Comparison of ENCODE assay signal across 10 mouse cellular contexts in genomic region chr10:20104271-20104931, GRCm38 (mm10). TPM values are rescaled to one million over a fixed set of nuclear protein-coding genes. Genes with fewer than 3 reads are reported as not detected.
A peak's percentile ranks its signal among the peaks of the same experiment; 100 is the strongest.
DNase-seq lines count a peak whose midpoint lies in the region; ATAC-seq and TF ChIP-seq lines count a peak whose summit lies in the region.
"Had no signal": no experiment of that assay in that cellular context is flagged by ENCODE, and none has a peak within 500 bp of the region (broad histone marks: within the 10 kb centered on the region; RNA-seq: fewer than 3 reads in every experiment).

No protein-coding gene starts in this region.

- peaks cover 24% of the 10 kb centered on the region for H3K4me1 ChIP-seq in heart, embryonic 13.5 days
- peaks cover 10% of the 10 kb centered on the region; the same call in 1 of the 2 replicates for H3K4me1 ChIP-seq in lung, embryonic 15.5 days
- H3K4me1 ChIP-seq in hindbrain, embryonic 12.5 days: no peaks in the 10 kb centered on the region
- H3K4me1 ChIP-seq: hindbrain, embryonic 15.5 days; neural tube, embryonic 13.5 days had no signal

- no peak for DNase-seq in cerebellum, postnatal 4 days (ENCODE audit: low spot score in 2 of 2)
- DNase-seq in B cell, adult 2 months: peak; percentile 24 to 31
- DNase-seq in brain, embryonic 14.5 days (ENCODE audit: low read depth): peak; percentile 21
- DNase-seq in testis, postnatal 10 days (ENCODE audit: low spot score): peak; percentile 41

- no peaks in the 10 kb centered on the region for H3K27me3 ChIP-seq in heart, embryonic 13.5 days (replicated peaks)
- H3K27me3 ChIP-seq in lung, embryonic 15.5 days: no peaks in the 10 kb centered on the region
- H3K27me3 ChIP-seq in hindbrain, embryonic 12.5 days: no peaks in the 10 kb centered on the region
- H3K27me3 ChIP-seq: hindbrain, embryonic 15.5 days; neural tube, embryonic 13.5 days had no signal

- no peak overlapping the region for H3K9ac ChIP-seq in heart, embryonic 13.5 days
- H3K9ac ChIP-seq in lung, embryonic 15.5 days: no peak overlapping the region
- no peak overlapping the region for H3K9ac ChIP-seq in hindbrain, embryonic 12.5 days
- H3K9ac ChIP-seq: hindbrain, embryonic 15.5 days; neural tube, embryonic 13.5 days had no signal

- H3K27ac ChIP-seq in heart, embryonic 13.5 days (replicated peaks): 0 out of 2 replicates have a peak overlapping the region, but pooled peaks have one; percentile 28
- H3K27ac ChIP-seq in lung, embryonic 15.5 days: no peak overlapping the region
- no peak overlapping the region for H3K27ac ChIP-seq in hindbrain, embryonic 12.5 days
- H3K27ac ChIP-seq: hindbrain, embryonic 15.5 days; neural tube, embryonic 13.5 days had no signal

- H3K9me3 ChIP-seq in heart, embryonic 13.5 days: no peaks in the 10 kb centered on the region
- H3K9me3 ChIP-seq in lung, embryonic 15.5 days: no peaks in the 10 kb centered on the region
- H3K9me3 ChIP-seq in hindbrain, embryonic 12.5 days (replicated peaks): no peaks in the 10 kb centered on the region
- H3K9me3 ChIP-seq: hindbrain, embryonic 15.5 days; neural tube, embryonic 13.5 days had no signal

- peak; percentile 94 for ATAC-seq in cerebellum, adult (ENCODE audit: insufficient number of reproducible peaks, low FRiP score, low TSS enrichment)
- ATAC-seq in heart, embryonic 13.5 days (ENCODE audit: extremely low read depth, insufficient number of reproducible peaks, low FRiP score, low TSS enrichment): peak; percentile 54
- ATAC-seq in lung, embryonic 15.5 days (ENCODE audit: borderline replicate concordance, extremely low read depth, low FRiP score, low TSS enrichment): peak; percentile 78
- no peak for ATAC-seq in hindbrain, embryonic 12.5 days (ENCODE audit: low FRiP score)

- no peak for TF ChIP-seq POLR2A in brain, embryonic 14.5 days (IDR thresholded peaks at IDR 0.05; ENCODE audit: borderline replicate concordance, extremely low read depth, insufficient read depth, insufficient read length, poor library complexity, severe bottlenecking)

- peaks cover 54% of the 10 kb centered on the region for H3K36me3 ChIP-seq in heart, embryonic 13.5 days
- no peaks in the 10 kb centered on the region for H3K36me3 ChIP-seq in lung, embryonic 15.5 days
- H3K36me3 ChIP-seq in hindbrain, embryonic 12.5 days: no peaks in the 10 kb centered on the region
- H3K36me3 ChIP-seq: hindbrain, embryonic 15.5 days; neural tube, embryonic 13.5 days had no signal

- WGBS in heart, embryonic 13.5 days: 50% methylated on average over 8 of the region's 8 CpGs
- WGBS in lung, embryonic 15.5 days: 49% methylated on average over 8 of the region's 8 CpGs
- 82% methylated on average over 8 of the region's 8 CpGs for WGBS in hindbrain, embryonic 12.5 days

- no peak overlapping the region for H3K4me3 ChIP-seq in heart, embryonic 13.5 days
- no peak overlapping the region for H3K4me3 ChIP-seq in lung, embryonic 15.5 days
- H3K4me3 ChIP-seq in hindbrain, embryonic 12.5 days: no peak overlapping the region
- H3K4me3 ChIP-seq: hindbrain, embryonic 15.5 days; neural tube, embryonic 13.5 days had no signal

- H3K4me2 ChIP-seq in heart, embryonic 13.5 days: no peak overlapping the region
- H3K4me2 ChIP-seq in lung, embryonic 15.5 days: no peak overlapping the region
- H3K4me2 ChIP-seq in hindbrain, embryonic 12.5 days (replicated peaks): no peak overlapping the region
- H3K4me2 ChIP-seq: hindbrain, embryonic 15.5 days; neural tube, embryonic 13.5 days had no signal

- TF ChIP-seq CTCF in brain, embryonic 14.5 days (IDR thresholded peaks at IDR 0.05; ENCODE audit: borderline replicate concordance, extremely low read depth, insufficient read depth, insufficient read length): no peak

RNA-seq across cellular contexts. Expression of gene Map7, which starts 43.9 kb away (rescaled TPM):
- polyA plus RNA-seq in brain, embryonic 14.5 days (2012; rRNA removed): 3.2 and 6.7 TPM in 2 replicates
- polyA plus RNA-seq in heart, embryonic 13.5 days (2015; fragmentation: Nextera tagmentation; extraction: Ambion mirVana): 5.9 and 6.6 TPM in 2 replicates
- 12.2 and 13.0 TPM in 2 replicates for polyA plus RNA-seq in lung, embryonic 15.5 days (2015; fragmentation: Nextera tagmentation; extraction: Ambion mirVana)
- polyA plus RNA-seq in hindbrain, embryonic 12.5 days (2016; fragmentation: Nextera tagmentation; extraction: Ambion mirVana): 10.5 and 12.3 TPM in 2 replicates

Comparison
In these comparisons a context has a peak if more than half of its experiments do, and no peak if none do; other contexts are left out.
1. DNase-seq: peak in B cell, adult 2 months (2 of 2), brain, embryonic 14.5 days (single experiment) and testis, postnatal 10 days (single experiment); none in cerebellum, postnatal 4 days (0 of 2).